Mouse (Mus musculus) erythroblast, embryonic 14.5 days (primary cell): ENCODE results near the gene Cd160. TPM values are rescaled to one million over a fixed set of nuclear protein-coding genes. Genes with fewer than 3 reads are reported as not detected.

Source experiments
- H3K27me3 ChIP-seq: 2 replicates; pipeline ENCODE4 v1.6.1; 2012; ENCODE audit warnings: inconsistent platforms; ENCODE audit not compliant: control insufficient read depth
- H3K36me3 ChIP-seq: 2 replicates; pipeline ENCODE4 v1.6.1; 2012; ENCODE audit warnings: mild to moderate bottlenecking, inconsistent platforms; ENCODE audit not compliant: control insufficient read depth
- H3K4me1 ChIP-seq: 2 replicates; pipeline ENCODE4 v1.6.1; 2012; ENCODE audit warnings: inconsistent platforms; ENCODE audit not compliant: control insufficient read depth
- H3K4me3 ChIP-seq: replicated peaks from 2 replicates; pipeline ENCODE3; 2012; ENCODE audit warnings: moderate library complexity, mild to moderate bottlenecking, inconsistent platforms
- H3K9me3 ChIP-seq: 2 replicates; pipeline ENCODE4 v1.6.1; 2012; ENCODE audit warnings: low read length, inconsistent platforms, mixed read lengths; ENCODE audit not compliant: control insufficient read depth
- GATA1 ChIP-seq: IDR thresholded peaks from 2 replicates; pipeline ENCODE4 v1.6.1; 2012; ENCODE audit warnings: low read length, inconsistent platforms, mixed read lengths
- TAL1 ChIP-seq: IDR thresholded peaks from 3 replicates; pipeline ENCODE4 v1.6.1; 2012; ENCODE audit warnings: low read length, inconsistent platforms, mixed read lengths
- polyA plus RNA-seq: library from polyadenylated mRNA; stranded (reverse); fragments of >175 nt; gene quantifications from 2 replicates; pipeline ENCODE4 v1.2.3, GENCODE M21; 2012

Cd160 gene
- polyA plus RNA-seq, 1 experiment: not detected

GRCm38 (mm10) chr3:96755935-96756334 is 73.2 kb downstream of the Cd160 start:
- H3K4me1 ChIP-seq: peaks cover 2% of the 10 kb centered on the region; the same call in 1 of the 2 replicates
- peaks cover 2% of the 10 kb centered on the region; the same call in 1 of the 2 replicates for H3K36me3 ChIP-seq
- no peak overlapping the region for H3K4me3 ChIP-seq
- TF ChIP-seq TAL1 (no peak), GATA1 (no peak)
- no peaks in the 10 kb centered on the region for H3K27me3 ChIP-seq
- H3K9me3 ChIP-seq: no peaks in the 10 kb centered on the region

Other genes with a start within 250 kb of the Cd160 start
- gene Polr3gl, start 235.2 kb downstream of the Cd160 start, polyA plus RNA-seq: 1.1 TPM in 2 replicates
- not detected in 2 replicates for gene Ankrd34a, start 232.7 kb downstream of the Cd160 start, polyA plus RNA-seq
- 0.01 TPM in 1 of 2 replicates, not detected in the other for gene Lix1l, start 228.2 kb downstream of the Cd160 start, polyA plus RNA-seq
- gene Rbm8a, start 199.4 kb downstream of the Cd160 start, polyA plus RNA-seq: 14.3 and 18.4 TPM in 2 replicates
- gene Pex11b, start 194.0 kb downstream of the Cd160 start, polyA plus RNA-seq: 0.04 and 0.24 TPM in 2 replicates
- gene Gm42957, start 193.9 kb downstream of the Cd160 start, polyA plus RNA-seq: 0.01 TPM in 1 of 2 replicates, not detected in the other
- gene Itga10, start 183.8 kb downstream of the Cd160 start, polyA plus RNA-seq: not detected in 2 replicates
- gene Ankrd35, start 159.2 kb downstream of the Cd160 start, polyA plus RNA-seq: 0.02 TPM in 1 of 2 replicates, not detected in the other
- gene Pias3, start 133.0 kb downstream of the Cd160 start, polyA plus RNA-seq: 0.52 and 0.75 TPM in 2 replicates
- 0.05 and 0.06 TPM in 2 replicates for gene Nudt17, start 120.8 kb downstream of the Cd160 start, polyA plus RNA-seq
- 1.2 TPM in 2 replicates for gene Polr3c, start 101.7 kb downstream of the Cd160 start, polyA plus RNA-seq
- 0.76 and 0.98 TPM in 2 replicates for gene Rnf115, start 101.7 kb downstream of the Cd160 start, polyA plus RNA-seq
- not detected in 2 replicates for gene Pdzk1, start 67 bp downstream of the Cd160 start, polyA plus RNA-seq
- gene Gja5, start 75.3 kb upstream of the Cd160 start, polyA plus RNA-seq: not detected in 2 replicates
- gene Gpr89, start 76.0 kb upstream of the Cd160 start, polyA plus RNA-seq: 0.11 and 0.18 TPM in 2 replicates
- not detected in 2 replicates for gene Gja8, start 96.7 kb upstream of the Cd160 start, polyA plus RNA-seq